Mouse (Mus musculus) MEL (cell line): ENCODE measurements around the gene Slc22a2. TPM values are rescaled to one million over a fixed set of nuclear protein-coding genes. Genes with fewer than 3 reads are reported as not detected.

Source experiments
- DNase-seq: peaks from one replicate; pipeline ENCODE4 v3.0.0; 2011; ENCODE audit warnings: low read depth, low spot score
- H3K27ac ChIP-seq: 2 replicates; pipeline ENCODE4 v1.5.1; 2012; ENCODE audit warnings: low read depth, mild to moderate bottlenecking, control low read depth, low read length, moderate library complexity; ENCODE audit not compliant: control insufficient read depth
- H3K27me3 ChIP-seq, 2 experiments: fragments of 150-350 bp in 1 of 2; sonication (generic) in 1 of 2; 2 replicates each; pipeline ENCODE4 v1.6.1; 2012; ENCODE audit warnings: low read length in 2 of 2, mild to moderate bottlenecking in 2 of 2, improper control_type of control experiment in 1 of 2, moderate library complexity in 1 of 2; ENCODE audit not compliant: insufficient read depth in 2 of 2, control insufficient read depth in 1 of 2
- H3K36me3 ChIP-seq, 2 experiments: 2 replicates each; pipeline ENCODE4 v1.6.1; 2012 to 2014; ENCODE audit warnings: low read length in 2 of 2, improper control_type of control experiment in 1 of 2, inconsistent platforms in 1 of 2, mild to moderate bottlenecking in 1 of 2; ENCODE audit not compliant: insufficient read depth in 2 of 2, control insufficient read depth in 1 of 2
- H3K4me1 ChIP-seq, 2 experiments: fragments of 150-350 bp in 1 of 2; sonication (generic) in 1 of 2; 2 replicates each; pipeline ENCODE4 v1.6.1; 2012; ENCODE audit warnings: low read length in 2 of 2, improper control_type of control experiment in 1 of 2, mild to moderate bottlenecking in 1 of 2; ENCODE audit not compliant: insufficient read depth in 2 of 2, control insufficient read depth in 1 of 2
- H3K4me3 ChIP-seq, 2 experiments: fragments of 150-350 bp in 1 of 2; sonication (generic) in 1 of 2; 2 replicates each; pipeline ENCODE4 v1.5.1; 2012; ENCODE audit warnings: low read depth in 2 of 2, low read length in 2 of 2, mild to moderate bottlenecking in 2 of 2, moderate library complexity in 2 of 2, control low read depth in 1 of 2, improper control_type of control experiment in 1 of 2; ENCODE audit not compliant: control insufficient read depth in 1 of 2, insufficient read depth in 1 of 2
- H3K79me2 ChIP-seq: 2 replicates; pipeline ENCODE4 v1.6.1; 2012; ENCODE audit warnings: mild to moderate bottlenecking, low read length, moderate library complexity; ENCODE audit not compliant: control insufficient read depth, poor library complexity, insufficient read depth
- H3K9ac ChIP-seq: 2 replicates; pipeline ENCODE4 v1.6.1; 2012; ENCODE audit warnings: low read depth, mild to moderate bottlenecking, control low read depth, low read length, moderate library complexity; ENCODE audit not compliant: control insufficient read depth, poor library complexity, severe bottlenecking
- H3K9me3 ChIP-seq: fragments of 150-350 bp; sonication (generic); replicated peaks from 2 replicates; pipeline ENCODE4 v1.6.1; 2012; ENCODE audit warnings: mild to moderate bottlenecking, low read length, improper control_type of control experiment, moderate library complexity; ENCODE audit not compliant: insufficient read depth
- BHLHE40 ChIP-seq: IDR thresholded peaks from 2 replicates; pipeline ENCODE4 v1.6.1; 2012; ENCODE audit warnings: low read depth, mild to moderate bottlenecking, inconsistent platforms, low read length, improper control_type of control experiment, borderline replicate concordance
- CHD1 ChIP-seq: IDR thresholded peaks from 2 replicates; pipeline ENCODE4 v1.6.1; 2012; ENCODE audit warnings: low read depth, mild to moderate bottlenecking, inconsistent platforms, low read length, improper control_type of control experiment
- CHD2 ChIP-seq: IDR thresholded peaks from 2 replicates; pipeline ENCODE4 v1.6.1; 2011; ENCODE audit warnings: low read length, improper control_type of control experiment
- ELF1 ChIP-seq: IDR thresholded peaks from 2 replicates; pipeline ENCODE4 v1.6.1; 2014; ENCODE audit warnings: low read depth, mild to moderate bottlenecking, inconsistent platforms, low read length, improper control_type of control experiment, moderate library complexity
- ETS1 ChIP-seq: IDR thresholded peaks from 2 replicates; pipeline ENCODE4 v1.6.1; 2012; ENCODE audit warnings: low read depth, mild to moderate bottlenecking, inconsistent platforms, low read length, improper control_type of control experiment, moderate library complexity
- GABPA ChIP-seq: IDR thresholded peaks from 2 replicates; pipeline ENCODE4 v1.6.1; 2012; ENCODE audit warnings: low read depth, mild to moderate bottlenecking, inconsistent platforms, low read length, improper control_type of control experiment, moderate library complexity
- GATA1 ChIP-seq: IDR thresholded peaks from 2 replicates; pipeline ENCODE4 v1.6.1; 2011; ENCODE audit warnings: low read depth, low read length, improper control_type of control experiment
- HCFC1 ChIP-seq: IDR thresholded peaks from 2 replicates; pipeline ENCODE4 v1.6.1; 2012; ENCODE audit warnings: low read depth, mild to moderate bottlenecking, inconsistent platforms, low read length, improper control_type of control experiment, moderate library complexity
- KAT2A ChIP-seq: conservative IDR thresholded peaks from 2 replicates; pipeline ENCODE4 v1.6.1; 2012; ENCODE audit warnings: low read depth, low read length, improper control_type of control experiment, inconsistent platforms
- MAX ChIP-seq: IDR thresholded peaks from 2 replicates; pipeline ENCODE4 v1.6.1; 2011; ENCODE audit warnings: low read length, improper control_type of control experiment
- MAZ ChIP-seq: IDR thresholded peaks from 2 replicates; pipeline ENCODE4 v1.6.1; 2012; ENCODE audit warnings: low read depth, mild to moderate bottlenecking, inconsistent platforms, low read length, improper control_type of control experiment
- MYB ChIP-seq: IDR thresholded peaks from 2 replicates; pipeline ENCODE4 v1.6.1; 2011; ENCODE audit warnings: mild to moderate bottlenecking, low read depth, low read length, improper control_type of control experiment
- POLR2AphosphoS2 ChIP-seq: IDR thresholded peaks from 2 replicates; pipeline ENCODE4 v1.6.1; 2011; ENCODE audit warnings: low read length, improper control_type of control experiment
- RAD21 ChIP-seq: IDR thresholded peaks from 2 replicates; pipeline ENCODE4 v1.6.1; 2011; ENCODE audit warnings: mild to moderate bottlenecking, low read depth, low read length, improper control_type of control experiment
- RCOR1 ChIP-seq: IDR thresholded peaks from 2 replicates; pipeline ENCODE4 v1.6.1; 2012; ENCODE audit warnings: low read depth, mild to moderate bottlenecking, inconsistent platforms, low read length, improper control_type of control experiment
- SIN3A ChIP-seq: IDR thresholded peaks from 2 replicates; pipeline ENCODE4 v1.6.1; 2012; ENCODE audit warnings: low read length, improper control_type of control experiment, inconsistent platforms
- TAL1 ChIP-seq: IDR thresholded peaks from 2 replicates; pipeline ENCODE4 v1.6.1; 2012; ENCODE audit warnings: mild to moderate bottlenecking, inconsistent platforms, low read length, moderate library complexity, mixed read lengths
- TBP ChIP-seq: IDR thresholded peaks from 2 replicates; pipeline ENCODE4 v1.8.0; 2011; ENCODE audit warnings: low read depth, low read length, improper control_type of control experiment
- TCF12 ChIP-seq: IDR thresholded peaks from 2 replicates; pipeline ENCODE4 v1.6.1; 2014; ENCODE audit warnings: low read depth, mild to moderate bottlenecking, inconsistent platforms, low read length, improper control_type of control experiment, moderate library complexity
- UBTF ChIP-seq: IDR thresholded peaks from 2 replicates; pipeline ENCODE4 v1.6.1; 2012; ENCODE audit warnings: low read depth, mild to moderate bottlenecking, inconsistent platforms, low read length, improper control_type of control experiment, moderate library complexity, borderline replicate concordance; ENCODE audit not compliant: insufficient read depth
- ZC3H11A ChIP-seq: IDR thresholded peaks from 2 replicates; pipeline ENCODE4 v1.6.1; 2012; ENCODE audit warnings: low read depth, mild to moderate bottlenecking, inconsistent platforms, low read length, improper control_type of control experiment
- ZKSCAN1 ChIP-seq: IDR thresholded peaks from 2 replicates; pipeline ENCODE4 v1.6.1; 2012; ENCODE audit warnings: low read depth, mild to moderate bottlenecking, inconsistent platforms, low read length, improper control_type of control experiment, moderate library complexity
- ZMIZ1 ChIP-seq: IDR thresholded peaks from 2 replicates; pipeline ENCODE4 v1.6.1; 2012; ENCODE audit warnings: low read depth, mild to moderate bottlenecking, inconsistent platforms, low read length, improper control_type of control experiment, moderate library complexity
- ZNF384 ChIP-seq: IDR thresholded peaks from 2 replicates; pipeline ENCODE4 v1.6.1; 2012; ENCODE audit warnings: low read depth, mild to moderate bottlenecking, inconsistent platforms, low read length, improper control_type of control experiment
- polyA plus RNA-seq, 2 experiments: library from polyadenylated mRNA; stranded (reverse) in 1 of 2; unstranded in 1 of 2; fragments of >175 nt in 1 of 2; fragments of >200 nt in 1 of 2; gene quantifications; 2 replicates each; pipeline versions ENCODE4 v1.2.1 to v1.2.4; 2012; ENCODE audit warnings: low replicate concordance in 2 of 2, low read depth in 1 of 2; ENCODE audit not compliant: insufficient read length in 2 of 2, insufficient read depth in 1 of 2, missing spikeins in 1 of 2
- total RNA-seq: library from RNA; depleted of rRNA; stranded (reverse); fragments of 300-350 nt; gene quantifications from 2 replicates; pipeline ENCODE4 v1.2.3, GENCODE M21; 2012

The Slc22a2 gene
- total and polyA plus RNA-seq, 3 experiments, result not detected

- no peak for DNase-seq
- peaks cover 3 to 4% of the 10 kb centered on the region in 2 experiments; a peak in 3 of 4 replicates for H3K27me3 ChIP-seq
- TF ChIP-seq KAT2A (no peak), TCF12 (no peak), UBTF (no peak), GATA1 (no peak), CHD2 (no peak), RCOR1 (no peak), MAX (no peak), MAZ (no peak)
- TF ChIP-seq, all 39 proteins: peak for 0
- H3K79me2 ChIP-seq, result no peaks in the 10 kb centered on the region
- no peaks in the 10 kb centered on the region for H3K36me3 ChIP-seq
- no peak overlapping the region for H3K27ac ChIP-seq
- no peak overlapping the region for H3K4me3 ChIP-seq
- H3K4me1 ChIP-seq, result no peaks in the 10 kb centered on the region
- no peaks in the 10 kb centered on the region for H3K9me3 ChIP-seq
- no peak overlapping the region for H3K9ac ChIP-seq
These were observed 70.1 kb downstream of the Slc22a2 start for GRCm38 (mm10) chr17:12654061-12654460.

- DNase-seq, result no peak
- no peak overlapping the region for H3K9ac ChIP-seq
- no peak for TF ChIP-seq POLR2AphosphoS2
- no peak for TF ChIP-seq MAZ
- TF ChIP-seq GATA1, result no peak
- no peak for TF ChIP-seq ZNF384
- TF ChIP-seq CHD2, result no peak
- no peak for TF ChIP-seq BHLHE40
- no peak for TF ChIP-seq MYB
- no peak for TF ChIP-seq SIN3A
- TF ChIP-seq, all 39 proteins: peak for 0
- Histone ChIP-seq H3K27ac (no peak overlapping the region), H3K36me3 (no peaks in the 10 kb centered on the region), H3K27me3 (peaks cover 3 to 4% of the 10 kb centered on the region in 2 experiments; a peak in 3 of 4 replicates), H3K79me2 (no peaks in the 10 kb centered on the region), H3K4me1 (no peaks in the 10 kb centered on the region), H3K9me3 (no peaks in the 10 kb centered on the region), H3K4me3 (no peak overlapping the region)
These were observed 71.9 kb downstream of the Slc22a2 start for GRCm38 (mm10) chr17:12655826-12656225.

- no peaks in the 10 kb centered on the region for H3K4me1 ChIP-seq
- TF ChIP-seq CHD2 (no peak), ZMIZ1 (no peak), GABPA (no peak), ZKSCAN1 (no peak), ZC3H11A (no peak), TAL1 (no peak), HCFC1 (no peak), CHD1 (no peak), TCF12 (no peak), MYB (no peak), RAD21 (no peak), TBP (no peak), ELF1 (no peak), ETS1 (no peak)
- TF ChIP-seq, all 39 proteins: peak for 0
- no peaks in the 10 kb centered on the region; a peak in 2 of 4 replicates for H3K27me3 ChIP-seq
These were observed 74.9 kb downstream of the Slc22a2 start for GRCm38 (mm10) chr17:12658784-12659183.

More at GRCm38 (mm10) chr17:12658784-12659183, 74.9 kb downstream of the Slc22a2 start:
- no peaks in the 10 kb centered on the region for H3K79me2 ChIP-seq
- no peaks in the 10 kb centered on the region for H3K9me3 ChIP-seq
- H3K9ac ChIP-seq, result no peak overlapping the region
- H3K27ac ChIP-seq, result no peak overlapping the region
- DNase-seq, result no peak
- H3K4me3 ChIP-seq, result no peak overlapping the region
- H3K36me3 ChIP-seq, result no peaks in the 10 kb centered on the region
